Mouse (Mus musculus): ENCODE data around the gene Gm11569. TPM values are rescaled to one million over a fixed set of nuclear protein-coding genes. Genes with fewer than 3 reads are reported as not detected.
"Not testable (repeated sequence)": the region's sequence is repeated elsewhere in the genome, so short reads cannot be mapped to it uniquely, and the experiment has no call there.

Gm11569 gene
- polyA plus RNA-seq (2015; fragmentation: Nextera tagmentation; extraction: Ambion mirVana), result not detected in 2 replicates

GRCm38 (mm10) chr11:99798832-99799231 lies at the start of gene Gm11569:
Gm11569 (minus strand) TSS chr11:99798932.
- ATAC-seq (replicated peaks), result not testable (repeated sequence)

DNA sequence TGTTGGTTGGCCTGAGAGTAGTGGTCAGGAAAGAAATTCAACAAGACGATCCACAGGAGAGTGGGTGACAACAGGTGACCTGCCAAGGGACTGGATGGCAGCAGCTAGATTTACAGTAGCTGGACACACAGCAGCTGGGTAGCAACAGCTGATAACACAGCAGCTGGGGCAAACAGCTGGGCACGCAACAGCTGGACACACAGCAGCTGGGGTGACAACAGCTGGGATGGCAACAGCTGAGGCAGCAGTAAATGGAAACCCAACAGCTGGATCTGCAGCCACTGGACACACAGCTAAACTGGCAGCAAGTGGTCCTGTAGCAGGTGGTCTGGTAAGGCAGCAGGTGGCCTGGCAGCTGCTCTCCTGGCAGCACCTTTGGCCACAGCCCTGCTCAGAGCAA lies 48.0 kb upstream of the Gm11569 start:
- 0 out of 2 replicates have a peak, but pooled peaks cover 3% of the 10 kb centered on the region for H3K4me1 ChIP-seq
- H3K4me3 ChIP-seq, result no peak overlapping the region
- ATAC-seq (replicated peaks), result no peak
- 84% methylated on average over 2 of the region's 2 CpGs for WGBS
- H3K4me2 ChIP-seq (replicated peaks), result no peak overlapping the region
- H3K27me3 ChIP-seq, result no peaks in the 10 kb centered on the region
- no peaks in the 10 kb centered on the region for H3K9me3 ChIP-seq
- no peak overlapping the region for H3K9ac ChIP-seq (replicated peaks)
- H3K36me3 ChIP-seq, result no peaks in the 10 kb centered on the region
- no peak overlapping the region for H3K27ac ChIP-seq (replicated peaks)

More at GRCm38 (mm10) chr11:99798832-99799231, at the start of gene Gm11569:
- H3K27ac ChIP-seq (replicated peaks); H3K27me3 ChIP-seq; H3K36me3 ChIP-seq; H3K9ac ChIP-seq (replicated peaks); H3K4me1 ChIP-seq; H3K9me3 ChIP-seq; H3K4me3 ChIP-seq; H3K4me2 ChIP-seq (replicated peaks): not testable (repeated sequence)
- WGBS, result no CpG with 5 or more reads among the region's 1 CpGs

GRCm38 (mm10) chr11:99842185-99842584 lies 43.5 kb upstream of the Gm11569 start:
- Histone ChIP-seq H3K4me3 (no peak overlapping the region), H3K9me3 (no peaks in the 10 kb centered on the region), H3K27me3 (no peaks in the 10 kb centered on the region), H3K4me2 (replicated peaks) (no peak overlapping the region), H3K9ac (replicated peaks) (no peak overlapping the region), H3K36me3 (no peaks in the 10 kb centered on the region), H3K27ac (replicated peaks) (no peak overlapping the region), H3K4me1 (0 out of 2 replicates have a peak, but pooled peaks cover 3% of the 10 kb centered on the region)
- no peak for ATAC-seq (replicated peaks)
- 26% methylated on average over 1 of the region's 1 CpGs for WGBS

DNA sequence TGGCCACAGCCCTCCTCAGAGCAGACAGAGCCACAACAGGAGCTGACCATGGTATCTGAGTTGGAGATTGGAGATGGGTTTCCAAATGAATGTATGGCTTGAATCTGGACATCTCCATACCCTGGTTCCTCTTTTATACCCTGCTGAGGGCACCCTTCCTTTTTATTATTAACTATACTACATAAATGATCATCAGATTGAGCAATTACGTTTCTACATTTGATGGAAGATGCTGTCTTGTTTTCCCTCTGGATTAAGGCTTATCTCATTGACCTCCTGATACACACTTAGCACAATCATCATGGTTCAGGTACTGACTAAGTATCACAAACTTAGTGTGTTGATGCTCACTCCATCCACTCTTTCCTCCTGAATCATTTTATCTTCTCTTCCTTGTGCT lies 39.2 kb upstream of the Gm11569 start, which contains the start of gene 2300003K06Rik:
TSS of gene 2300003K06Rik (minus strand) at position 101 of the 400 bp plus-strand sequence.
- Histone ChIP-seq H3K27ac (replicated peaks) (no peak within 1 kb of the TSS), H3K27me3 (no peaks in the 10 kb centered on the region), H3K4me1 (0 out of 2 replicates have a peak, but pooled peaks cover 3% of the 10 kb centered on the region), H3K4me3 (no peak within 1 kb of the TSS), H3K9ac (replicated peaks) (no peak within 1 kb of the TSS), H3K36me3 (no peaks in the 10 kb centered on the region), H3K9me3 (no peaks in the 10 kb centered on the region), H3K4me2 (replicated peaks) (no peak within 1 kb of the TSS)
- ATAC-seq (replicated peaks), result no peak
- WGBS, result 74% methylated on average over 1 of the region's 1 CpGs

DNA sequence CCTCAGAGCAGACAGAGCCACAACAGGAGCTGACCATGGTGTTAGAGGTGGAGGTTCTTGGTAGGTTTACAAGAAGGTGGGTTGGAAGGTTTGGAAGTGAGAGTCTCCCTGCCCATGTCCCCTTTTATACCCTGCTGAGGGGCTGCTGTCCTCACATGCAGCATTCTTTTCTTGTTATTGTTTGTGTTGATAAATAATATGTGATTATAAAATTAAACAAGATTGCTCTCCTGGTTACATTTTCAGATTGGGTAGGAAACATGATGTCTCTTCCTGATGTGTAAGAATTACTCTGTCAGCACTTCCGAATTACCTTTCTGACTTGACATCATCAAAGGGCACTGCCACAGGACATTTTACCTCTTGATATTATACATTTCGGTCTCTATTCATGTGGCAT lies 16.8 kb upstream of the Gm11569 start, which contains the start of gene Gm11564:
TSS of gene Gm11564 (minus strand) at position 101 of the 400 bp plus-strand sequence.
- not testable (repeated sequence) for H3K9me3 ChIP-seq; H3K4me3 ChIP-seq; H3K4me1 ChIP-seq; H3K27me3 ChIP-seq; H3K36me3 ChIP-seq; H3K9ac ChIP-seq (replicated peaks); H3K27ac ChIP-seq (replicated peaks); ATAC-seq (replicated peaks); H3K4me2 ChIP-seq (replicated peaks)
- WGBS, result 86% methylated on average over 2 of the region's 2 CpGs

- H3K27ac ChIP-seq (replicated peaks), result not testable (repeated sequence)
Measured at GRCm38 (mm10) chr11:99809792-99810191, 11.1 kb upstream of the Gm11569 start, which contains the start of gene Krtap4-13. Krtap4-13 (minus strand) TSS chr11:99809892.

GRCm38 (mm10) chr11:99804346-99804745 lies 5.6 kb upstream of the Gm11569 start, which contains the start of gene Gm11554:
Gm11554 (minus strand) TSS chr11:99804446.
- no CpG with 5 or more reads among the region's 1 CpGs for WGBS

More at GRCm38 (mm10) chr11:99809792-99810191, 11.1 kb upstream of the Gm11569 start, which contains the start of gene Krtap4-13:
- H3K4me2 ChIP-seq (replicated peaks); H3K9ac ChIP-seq (replicated peaks); ATAC-seq (replicated peaks); H3K4me3 ChIP-seq; H3K9me3 ChIP-seq; H3K4me1 ChIP-seq; H3K36me3 ChIP-seq; H3K27me3 ChIP-seq: not testable (repeated sequence)

DNA sequence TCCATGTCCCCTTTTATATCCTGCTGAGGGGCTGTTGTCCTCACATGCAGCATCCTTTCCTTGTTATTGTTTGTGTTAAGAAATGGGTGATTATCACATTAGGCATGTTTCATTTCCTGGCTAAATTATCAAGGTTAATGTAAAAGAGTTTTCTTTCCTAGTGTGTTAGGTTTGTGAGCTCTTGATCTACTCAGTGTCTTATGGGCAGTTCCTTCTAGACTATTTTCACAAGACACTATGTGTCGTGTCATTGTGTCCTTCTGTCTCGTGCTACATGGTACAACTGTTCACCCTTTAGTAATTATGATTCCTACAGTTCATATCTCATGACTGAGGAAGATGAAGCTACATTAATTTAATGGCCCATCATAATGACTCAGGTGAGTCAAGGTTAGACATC lies 5.4 kb downstream of the Gm11569 start, which contains the start of gene Gm11596:
TSS of gene Gm11596 (minus strand) at position 101 of the 400 bp plus-strand sequence.
- Histone ChIP-seq H3K27me3 (no peaks in the 10 kb centered on the region), H3K27ac (replicated peaks) (no peak within 1 kb of the TSS), H3K4me1 (no peaks in the 10 kb centered on the region), H3K36me3 (no peaks in the 10 kb centered on the region), H3K9me3 (no peaks in the 10 kb centered on the region), H3K4me2 (replicated peaks) (no peak within 1 kb of the TSS), H3K9ac (replicated peaks) (no peak within 1 kb of the TSS), H3K4me3 (no peak within 1 kb of the TSS)
- WGBS, result 72% methylated on average over 2 of the region's 2 CpGs
- ATAC-seq (replicated peaks), result no peak

More at GRCm38 (mm10) chr11:99804346-99804745, 5.6 kb upstream of the Gm11569 start, which contains the start of gene Gm11554:
- H3K4me3 ChIP-seq; H3K36me3 ChIP-seq; ATAC-seq (replicated peaks); H3K4me2 ChIP-seq (replicated peaks); H3K27me3 ChIP-seq; H3K9ac ChIP-seq (replicated peaks); H3K9me3 ChIP-seq; H3K27ac ChIP-seq (replicated peaks); H3K4me1 ChIP-seq: not testable (repeated sequence)

- not testable (repeated sequence) for H3K4me3 ChIP-seq; H3K27ac ChIP-seq (replicated peaks); H3K4me1 ChIP-seq; H3K9ac ChIP-seq (replicated peaks); H3K4me2 ChIP-seq (replicated peaks); H3K36me3 ChIP-seq; H3K27me3 ChIP-seq; ATAC-seq (replicated peaks); H3K9me3 ChIP-seq
Measured at GRCm38 (mm10) chr11:99784900-99785299, 13.8 kb downstream of the Gm11569 start, which contains the start of gene Krtap4-9. Krtap4-9 (plus strand) TSS chr11:99785200.

GRCm38 (mm10) chr11:99780604-99781003 lies 18.1 kb downstream of the Gm11569 start, which contains the start of gene Krtap4-8:
Krtap4-8 (minus strand) TSS chr11:99780704.
- H3K27ac ChIP-seq (replicated peaks), result no peak within 1 kb of the TSS

DNA sequence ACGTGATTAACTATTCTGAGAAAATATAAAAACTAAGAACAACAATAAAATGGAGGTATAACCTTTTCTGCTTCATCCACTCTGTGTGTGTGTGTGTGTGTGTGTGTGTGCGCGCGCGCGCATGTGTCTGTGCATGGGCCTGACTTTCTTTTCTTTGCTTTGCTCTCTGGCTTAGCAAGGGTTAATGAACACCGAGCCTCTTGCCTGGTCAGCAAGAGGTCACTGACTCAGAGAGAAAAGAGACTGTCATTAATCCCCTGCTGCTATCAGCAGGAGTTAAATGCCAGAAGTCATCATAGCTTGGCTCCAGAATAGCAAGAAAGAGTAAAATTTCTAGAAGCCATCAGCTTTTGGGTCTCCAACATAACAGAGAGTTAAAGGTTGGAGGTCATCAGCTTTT lies 20.3 kb downstream of the Gm11569 start:
- H3K9ac ChIP-seq (replicated peaks), result no peak overlapping the region
- no peak for ATAC-seq (replicated peaks)
- no peak overlapping the region for H3K4me3 ChIP-seq
- no peaks in the 10 kb centered on the region for H3K36me3 ChIP-seq
- H3K27me3 ChIP-seq, result no peaks in the 10 kb centered on the region
- H3K27ac ChIP-seq (replicated peaks), result no peak overlapping the region
- H3K4me2 ChIP-seq (replicated peaks), result no peak overlapping the region
- WGBS, result 48% methylated on average over 7 of the region's 7 CpGs
- no peaks in the 10 kb centered on the region for H3K4me1 ChIP-seq
- no peaks in the 10 kb centered on the region for H3K9me3 ChIP-seq

More at GRCm38 (mm10) chr11:99780604-99781003, 18.1 kb downstream of the Gm11569 start, which contains the start of gene Krtap4-8:
- WGBS, result 87% methylated on average over 2 of the region's 2 CpGs
- H3K36me3 ChIP-seq, result no peaks in the 10 kb centered on the region
- ATAC-seq (replicated peaks), result no peak
- no peak within 1 kb of the TSS for H3K9ac ChIP-seq (replicated peaks)
- no peaks in the 10 kb centered on the region for H3K9me3 ChIP-seq
- H3K4me2 ChIP-seq (replicated peaks), result no peak within 1 kb of the TSS
- no peaks in the 10 kb centered on the region for H3K27me3 ChIP-seq
- no peak within 1 kb of the TSS for H3K4me3 ChIP-seq
- no peaks in the 10 kb centered on the region for H3K4me1 ChIP-seq

- H3K9ac ChIP-seq (replicated peaks); H3K4me1 ChIP-seq; H3K27ac ChIP-seq (replicated peaks); H3K27me3 ChIP-seq; H3K36me3 ChIP-seq; H3K4me3 ChIP-seq; ATAC-seq (replicated peaks); H3K4me2 ChIP-seq (replicated peaks); H3K9me3 ChIP-seq: not testable (repeated sequence)
Measured at GRCm38 (mm10) chr11:99772813-99773212, 25.9 kb downstream of the Gm11569 start, which contains the start of gene Gm11595. Gm11595 (minus strand) TSS chr11:99772913.

DNA sequence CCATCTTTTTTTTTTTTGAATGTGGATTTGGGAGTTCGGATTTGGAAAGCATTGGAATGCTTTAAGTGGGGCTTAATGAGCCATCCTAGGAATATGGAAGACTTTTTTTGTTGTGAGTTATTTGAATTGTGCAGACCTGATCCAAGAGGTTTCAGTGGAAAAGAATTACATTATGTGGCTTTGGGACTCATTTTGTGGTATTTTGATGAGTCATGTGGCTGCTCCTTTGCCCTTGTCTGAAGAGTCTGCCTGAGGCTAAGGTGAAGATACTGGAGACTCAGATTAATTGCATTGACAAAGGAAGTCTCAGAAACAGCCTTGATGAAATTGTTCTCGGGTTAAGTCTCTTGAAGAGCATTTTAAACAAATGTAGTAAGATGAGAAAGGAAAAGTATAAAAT lies 30.3 kb downstream of the Gm11569 start:
- 66% methylated on average over 2 of the region's 2 CpGs for WGBS
- no peaks in the 10 kb centered on the region for H3K9me3 ChIP-seq
- H3K27ac ChIP-seq (replicated peaks), result no peak overlapping the region
- no peak overlapping the region for H3K4me3 ChIP-seq
- no peaks in the 10 kb centered on the region for H3K27me3 ChIP-seq
- H3K9ac ChIP-seq (replicated peaks), result no peak overlapping the region
- H3K4me2 ChIP-seq (replicated peaks), result no peak overlapping the region
- ATAC-seq (replicated peaks), result no peak
- H3K36me3 ChIP-seq, result no peaks in the 10 kb centered on the region
- no peaks in the 10 kb centered on the region for H3K4me1 ChIP-seq

Measured in forebrain, embryonic 15.5 days (tissue).